Mouse (Mus musculus): ENCODE data around the gene Bad.

GRCm38 (mm10) chr19:6907094-6907493, 34.6 kb upstream of the Bad start:
- TF ChIP-seq POLR2A (IDR thresholded peaks at IDR 0.05; ENCODE audit: insufficient read depth, low read depth, low read length) (no peak), CTCF (IDR thresholded peaks at IDR 0.05; ENCODE audit: insufficient read depth, low read depth, low read length) (no peak)
